Mouse (Mus musculus) heart, adult 2 months (tissue): ENCODE results near the gene Fbh1. TPM values are rescaled to one million over a fixed set of nuclear protein-coding genes. Genes with fewer than 3 reads are reported as not detected.
"Not testable (repeated sequence)": the region's sequence is repeated elsewhere in the genome, so short reads cannot be mapped to it uniquely, and the experiment has no call there.

Experiments
- DNase-seq, 2 experiments: peaks; one replicate each; pipeline ENCODE4 v3.0.0; 2021
- H3K27ac ChIP-seq: fragments of 200-600 bp; 2 replicates; pipeline ENCODE4 v1.8.1; 2022
- H3K27me3 ChIP-seq: fragments of 200-500 bp; 2 replicates; pipeline ENCODE4 v1.6.1; 2012; ENCODE audit warnings: mild to moderate bottlenecking, low read length, inconsistent platforms, mixed read lengths; ENCODE audit not compliant: control insufficient read depth, insufficient read depth
- H3K36me3 ChIP-seq: fragments of 200-500 bp; 2 replicates; pipeline ENCODE4 v1.6.1; 2012; ENCODE audit warnings: low read length, inconsistent platforms; ENCODE audit not compliant: control insufficient read depth, insufficient read depth
- H3K4me1 ChIP-seq: fragments of 200-500 bp; 2 replicates; pipeline ENCODE4 v1.6.1; 2011; ENCODE audit warnings: low read length; ENCODE audit not compliant: control insufficient read depth, insufficient read depth
- H3K4me3 ChIP-seq: fragments of 200-600 bp; 2 replicates; pipeline ENCODE4 v1.8.1; 2022
- H3K79me2 ChIP-seq: fragments of 200-500 bp; replicated peaks from 2 replicates; pipeline ENCODE4 v1.6.1; 2012; ENCODE audit warnings: mild to moderate bottlenecking, inconsistent platforms, low read length, moderate library complexity, mixed read lengths; ENCODE audit not compliant: control insufficient read depth, insufficient read depth
- H3K9ac ChIP-seq: fragments of 200-500 bp; 2 replicates; pipeline ENCODE4 v1.6.1; 2012; ENCODE audit warnings: low read depth, mild to moderate bottlenecking, control low read depth, inconsistent platforms, low read length, mixed read lengths
- CTCF ChIP-seq: fragments of 200-600 bp; IDR thresholded peaks from 2 replicates; pipeline ENCODE4 v1.8.1; 2022; ENCODE audit warnings: antibody characterized with exemption, mild to moderate bottlenecking, moderate library complexity
- EP300 ChIP-seq: fragments of 200-500 bp; IDR thresholded peaks from 2 replicates; pipeline ENCODE4 v1.6.1; 2011; ENCODE audit warnings: low read depth, low read length, control low read depth; ENCODE audit not compliant: insufficient read depth
- POLR2A ChIP-seq: fragments of 200-500 bp; IDR thresholded peaks from 2 replicates; pipeline ENCODE4 v1.6.1; 2011; ENCODE audit warnings: mild to moderate bottlenecking, low read depth, low read length, control low read depth; ENCODE audit not compliant: insufficient read depth
- WGBS: fragments of 180-500 bp; shearing (Covaris S2); methylation state at CpG from one replicate; pipeline ENCODE4 v1.1.7; 2018; 5-methylcytosine and 5-hydroxymethylcytosine counted together
- intact Hi-C: fragments of 180-260 bp; cut with DNase I; formaldehyde crosslinking; loops from one replicate; pipeline ENCODE4 v1.15.1; 2025
- polyA plus RNA-seq: library from polyadenylated mRNA; depleted of rRNA; stranded (reverse); fragments of >200 nt; gene quantifications from 2 replicates; pipeline ENCODE4 v1.2.3, GENCODE M21; 2012
- total RNA-seq, 2 experiments: library from RNA; stranded (reverse); gene quantifications; 2 replicates each; pipeline ENCODE4 v1.2.3; 2021

Fbh1 gene
- total and polyA plus RNA-seq, 3 experiments, result 42.3 to 70.4 (median 68.0) TPM

- no peaks in the 10 kb centered on the region for H3K27me3 ChIP-seq
- no peak overlapping the region for H3K27ac ChIP-seq
- intact Hi-C loops, result no loop called here
- H3K4me1 ChIP-seq, result peaks cover 14% of the 10 kb centered on the region
- H3K4me3 ChIP-seq, result no peak overlapping the region
- peaks cover 5% of the 10 kb centered on the region; the same call in 1 of the 2 replicates for H3K79me2 ChIP-seq
- TF ChIP-seq POLR2A (no peak), EP300 (no peak), CTCF (no peak)
- DNase-seq, result no peak
- WGBS, result 75% methylated on average over 4 of the region's 4 CpGs
- peaks cover 19% of the 10 kb centered on the region for H3K36me3 ChIP-seq
- H3K9ac ChIP-seq, result no peak overlapping the region
These were observed 62.8 kb downstream of the Fbh1 start for GRCm38 (mm10) chr2:11714535-11714934.

- Histone ChIP-seq H3K27me3 (no peaks in the 10 kb centered on the region), H3K36me3 (peaks cover 15% of the 10 kb centered on the region), H3K79me2 (peaks cover 6% of the 10 kb centered on the region; the same call in 1 of the 2 replicates), H3K4me1 (peaks cover 17% of the 10 kb centered on the region), H3K4me3 (no peak overlapping the region), H3K9ac (no peak overlapping the region), H3K27ac (no peak overlapping the region)
- TF ChIP-seq EP300, result no peak
- no peak for TF ChIP-seq CTCF
- TF ChIP-seq POLR2A, result no peak
- intact Hi-C loops, result no loop called here
- WGBS, result 60% methylated on average over 3 of the region's 3 CpGs
- DNase-seq, result no peak
These were observed 64.4 kb downstream of the Fbh1 start for GRCm38 (mm10) chr2:11713021-11713420.

GRCm38 (mm10) chr2:11712483-11712990, 64.8 kb downstream of the Fbh1 start:
- Histone ChIP-seq H3K79me2 (peaks cover 7% of the 10 kb centered on the region; the same call in 1 of the 2 replicates), H3K9ac (no peak overlapping the region), H3K4me1 (peaks cover 17% of the 10 kb centered on the region), H3K27me3 (no peaks in the 10 kb centered on the region), H3K4me3 (no peak overlapping the region), H3K36me3 (peaks cover 15% of the 10 kb centered on the region), H3K27ac (no peak overlapping the region)
- 76% methylated on average over 6 of the region's 6 CpGs for WGBS
- no peak for DNase-seq
- intact Hi-C loops, result no loop called here
- no peak for TF ChIP-seq CTCF
- TF ChIP-seq EP300, result no peak
- TF ChIP-seq POLR2A, result no peak

GRCm38 (mm10) chr2:11710101-11710500, 67.3 kb downstream of the Fbh1 start:
- peak; percentile 59 for TF ChIP-seq CTCF
- intact Hi-C loops, H3K9ac ChIP-seq, H3K4me3 ChIP-seq, H3K27me3 ChIP-seq, H3K27ac ChIP-seq, DNase-seq, H3K79me2 ChIP-seq: not testable (repeated sequence)
- peaks cover 23% of the 10 kb centered on the region for H3K36me3 ChIP-seq
- 49% methylated on average over 4 of the region's 4 CpGs for WGBS
- H3K4me1 ChIP-seq, result peaks cover 17% of the 10 kb centered on the region

GRCm38 (mm10) chr2:11708538-11708937, 68.8 kb downstream of the Fbh1 start:
- peaks cover 21% of the 10 kb centered on the region for H3K36me3 ChIP-seq
- WGBS, result 65% methylated on average over 5 of the region's 5 CpGs
- H3K27me3 ChIP-seq, result no peaks in the 10 kb centered on the region
- H3K4me3 ChIP-seq, result no peak overlapping the region
- H3K4me1 ChIP-seq, result peaks cover 12% of the 10 kb centered on the region
- H3K27ac ChIP-seq, result no peak overlapping the region; the same call in 1 of the 2 replicates
- peaks cover 6% of the 10 kb centered on the region for H3K79me2 ChIP-seq
- peak in 1 of 2 experiments; percentile 36 for DNase-seq
- intact Hi-C loops, result loop anchor here (5.0 kb wide), 2 partner anchors 69 to 106 kb away; partner anchors contain the start of genes Ankrd16, Fbh1 and Rbm17
- TF ChIP-seq CTCF (no peak), EP300 (no peak), POLR2A (no peak)
- no peak overlapping the region for H3K9ac ChIP-seq

GRCm38 (mm10) chr2:11706746-11707065, 70.7 kb downstream of the Fbh1 start:
- Histone ChIP-seq H3K4me1 (peaks cover 8% of the 10 kb centered on the region), H3K36me3 (peaks cover 14% of the 10 kb centered on the region), H3K9ac (no peak overlapping the region; the same call in 1 of the 2 replicates), H3K27me3 (no peaks in the 10 kb centered on the region), H3K4me3 (peak overlapping the region; percentile 96), H3K27ac (peak overlapping the region; percentile 91; the same call in 1 of the 2 replicates), H3K79me2 (peaks cover 6% of the 10 kb centered on the region)
- intact Hi-C loops, result loop anchor here (5.0 kb wide), 2 partner anchors 71 to 104 kb away; partner anchors contain the start of genes Ankrd16, Fbh1 and Rbm17
- DNase-seq, result peak in 1 of 2 experiments; percentile 19
- WGBS, result 27% methylated on average over 6 of the region's 6 CpGs
- TF ChIP-seq POLR2A (no peak; the same call in 1 of the 2 replicates), CTCF (no peak), EP300 (no peak)
